Mouse (Mus musculus) liver, postnatal 0 days (tissue): ENCODE measurements around the gene Fbxw10. TPM values are rescaled to one million over a fixed set of nuclear protein-coding genes. Genes with fewer than 3 reads are reported as not detected.

Experiments used
- ATAC-seq: fragments of 200-750 bp; cut with Nextera tagmentation; 2 replicates; pipeline ENCODE4 v1.8.0; 2017; ENCODE audit warnings: mild to moderate bottlenecking, moderate library complexity
- DNase-seq: peaks from one replicate; pipeline ENCODE4 v3.0.0-alpha.2; 2016
- H3K27ac ChIP-seq: fragments of 300-500 bp; sonication (generic); 2 replicates; pipeline ENCODE4 v1.5.1; 2014; ENCODE audit warnings: antibody characterized with exemption, moderate library complexity, mild to moderate bottlenecking, low read depth
- H3K27me3 ChIP-seq: fragments of 300-500 bp; sonication (generic); 2 replicates; pipeline ENCODE4 v1.6.1; 2014; ENCODE audit warnings: low read length, control low read depth, mixed read lengths; ENCODE audit not compliant: insufficient read depth
- H3K36me3 ChIP-seq: fragments of 300-500 bp; sonication (generic); replicated peaks from 2 replicates; pipeline ENCODE4 v1.6.1; 2014; ENCODE audit warnings: mild to moderate bottlenecking, control low read depth, low read length, moderate library complexity, mixed read lengths; ENCODE audit not compliant: insufficient read depth
- H3K4me1 ChIP-seq: fragments of 300-500 bp; sonication (generic); 2 replicates; pipeline ENCODE4 v1.6.1; 2014; ENCODE audit warnings: antibody characterized with exemption, mild to moderate bottlenecking, control low read depth; ENCODE audit not compliant: insufficient read depth
- H3K4me2 ChIP-seq: fragments of 300-500 bp; sonication (generic); 2 replicates; pipeline ENCODE4 v1.6.1; 2014; ENCODE audit warnings: low read depth, mild to moderate bottlenecking, low read length, moderate library complexity, mixed read lengths
- H3K4me3 ChIP-seq: fragments of 300-500 bp; sonication (generic); 2 replicates; pipeline ENCODE4 v1.5.1; 2014; ENCODE audit warnings: low read depth, low read length
- H3K9ac ChIP-seq: fragments of 300-500 bp; sonication (generic); replicated peaks from 2 replicates; pipeline ENCODE4 v1.6.1; 2014; ENCODE audit warnings: mild to moderate bottlenecking, moderate library complexity
- H3K9me3 ChIP-seq: fragments of 300-500 bp; sonication (generic); 2 replicates; pipeline ENCODE4 v1.6.1; 2016; ENCODE audit warnings: mild to moderate bottlenecking, control low read depth, low read length, mixed read lengths
- CTCF ChIP-seq: sonication (generic); IDR thresholded peaks from 2 replicates; pipeline ENCODE4 v1.5.1; 2016; ENCODE audit warnings: antibody characterized with exemption, low read depth
- EP300 ChIP-seq: IDR thresholded peaks from 2 replicates; pipeline ENCODE4 v1.6.1; 2016; ENCODE audit warnings: antibody characterized with exemption, low read depth, mild to moderate bottlenecking
- WGBS: fragments of 180-500 bp; shearing (Covaris S2); extraction: QIAGEN DNeasy Blood & Tissue Kit; methylation state at CpG from one replicate; pipeline ENCODE4 v1.1.7; 2014; ENCODE audit not compliant: insufficient replicate concordance; 5-methylcytosine and 5-hydroxymethylcytosine counted together
- polyA plus RNA-seq: library from polyadenylated mRNA; unstranded; fragments of >200 nt; fragmentation: Nextera tagmentation; extraction: Ambion mirVana; gene quantifications from 2 replicates; pipeline ENCODE4 v1.2.1, GENCODE M21; 2015

The Fbxw10 gene
- polyA plus RNA-seq, 1 experiment from 2014 or later = 0.13 TPM

- no peak overlapping the region for H3K9ac ChIP-seq
- no peak overlapping the region for H3K4me3 ChIP-seq
- 71% methylated on average over 6 of the region's 6 CpGs for WGBS
- no peaks in the 10 kb centered on the region for H3K9me3 ChIP-seq
- DNase-seq = no peak
- no peak for ATAC-seq
- H3K27me3 ChIP-seq = no peaks in the 10 kb centered on the region
- peaks cover 15% of the 10 kb centered on the region for H3K4me1 ChIP-seq
- TF ChIP-seq EP300 = no peak
- no peak for TF ChIP-seq CTCF
- no peaks in the 10 kb centered on the region for H3K36me3 ChIP-seq
- no peak overlapping the region for H3K4me2 ChIP-seq
- no peak overlapping the region for H3K27ac ChIP-seq
These were observed 73.3 kb downstream of the Fbxw10 start for GRCm38 (mm10) chr11:62919946-62920742.

- Histone ChIP-seq H3K27ac (no peak overlapping the region), H3K27me3 (no peaks in the 10 kb centered on the region), H3K4me3 (no peak overlapping the region), H3K9ac (no peak overlapping the region), H3K4me1 (peaks cover 11% of the 10 kb centered on the region), H3K9me3 (no peaks in the 10 kb centered on the region), H3K36me3 (no peaks in the 10 kb centered on the region), H3K4me2 (no peak overlapping the region)
- DNase-seq (no peak), ATAC-seq (no peak)
- no peak for TF ChIP-seq CTCF
- no peak for TF ChIP-seq EP300
- 23% methylated on average over 6 of the region's 6 CpGs for WGBS
These were observed 73.8 kb downstream of the Fbxw10 start for GRCm38 (mm10) chr11:62920743-62921050.

- no peaks in the 10 kb centered on the region for H3K36me3 ChIP-seq
- no peak overlapping the region for H3K4me3 ChIP-seq
- TF ChIP-seq CTCF (peak; percentile 91), EP300 (no peak)
- WGBS = 29% methylated on average over 25 of the region's 25 CpGs
- H3K4me1 ChIP-seq = peaks cover 5% of the 10 kb centered on the region
- no peaks in the 10 kb centered on the region for H3K27me3 ChIP-seq
- peak; percentile 65 for ATAC-seq
- peak overlapping the region; percentile 44; the same call in 1 of the 2 replicates for H3K27ac ChIP-seq
- DNase-seq = peak; percentile 84
- H3K9me3 ChIP-seq = no peaks in the 10 kb centered on the region
- H3K4me2 ChIP-seq = peak overlapping the region; percentile 52
- no peak overlapping the region; the same call in 1 of the 2 replicates for H3K9ac ChIP-seq
These were observed 74.4 kb downstream of the Fbxw10 start for GRCm38 (mm10) chr11:62921052-62921977.

- DNase-seq (no peak), ATAC-seq (no peak)
- Histone ChIP-seq H3K36me3 (no peaks in the 10 kb centered on the region), H3K4me3 (no peak overlapping the region), H3K9me3 (no peaks in the 10 kb centered on the region), H3K9ac (no peak overlapping the region), H3K27ac (no peak overlapping the region), H3K27me3 (no peaks in the 10 kb centered on the region), H3K4me2 (no peak overlapping the region), H3K4me1 (no peaks in the 10 kb centered on the region)
- TF ChIP-seq EP300 (no peak), CTCF (no peak)
- 48% methylated on average over 6 of the region's 6 CpGs for WGBS
These were observed 77.4 kb downstream of the Fbxw10 start for GRCm38 (mm10) chr11:62924091-62924761.

Other genes with a start within 250 kb of the Fbxw10 start
- gene Lrrc75a, start 198.5 kb upstream of the Fbxw10 start, polyA plus RNA-seq = 1.1 and 1.3 TPM in 2 replicates
- gene Mmgt2, start 198.4 kb upstream of the Fbxw10 start, polyA plus RNA-seq = 7.8 and 9.6 TPM in 2 replicates
- 0.27 and 0.35 TPM in 2 replicates for gene Zfp287, start 115.2 kb upstream of the Fbxw10 start, polyA plus RNA-seq
- not detected in 2 replicates for gene Gm10428, start 94.0 kb upstream of the Fbxw10 start, polyA plus RNA-seq
- gene Zfp286, start 57.6 kb upstream of the Fbxw10 start, polyA plus RNA-seq = 0.39 and 0.69 TPM in 2 replicates
- 0.85 and 0.91 TPM in 2 replicates for gene Trim16, start 26.8 kb upstream of the Fbxw10 start, polyA plus RNA-seq
- gene Tvp23b, start 32.4 kb downstream of the Fbxw10 start, polyA plus RNA-seq = 29.1 and 29.4 TPM in 2 replicates
- gene Cdrt4, start 104.1 kb downstream of the Fbxw10 start, polyA plus RNA-seq = not detected in 2 replicates
- gene Tekt3, start 214.6 kb downstream of the Fbxw10 start, polyA plus RNA-seq = not detected in 2 replicates